Mouse (Mus musculus) megakaryocyte, adult 5-6 weeks (primary cell): ENCODE results near the gene Gm904. TPM values are rescaled to one million over a fixed set of nuclear protein-coding genes. Genes with fewer than 3 reads are reported as not detected.
"Not testable (repeated sequence)": the region's sequence is repeated elsewhere in the genome, so short reads cannot be mapped to it uniquely, and the experiment has no call there.

Source experiments
- ATAC-seq: 2 replicates; pipeline ENCODE4 v1.8.0; 2016; ENCODE audit warnings: mild to moderate bottlenecking, inconsistent platforms; ENCODE audit not compliant: poor library complexity, severe bottlenecking
- total RNA-seq, 2 experiments: library from RNA; stranded (forward) in 1 of 2; stranded (reverse) in 1 of 2; fragments of 153-499, 151-499 nt in 1 of 2; fragments of 221-1000, 200-1000 nt in 1 of 2; gene quantifications; 2 replicates each; pipeline versions ENCODE4 v1.2.3 to v1.2.4; 2015 to 2017

Gene Gm904
- not detected in 2 replicates for total RNA-seq (2015)
- not detected in 2 replicates for total RNA-seq (2017)

- not testable (repeated sequence) for ATAC-seq
These were observed at the start of gene Gm904 for GRCm38 (mm10) chr13:50642928-50643327. Gm904 (plus strand) TSS chr13:50643228.

GRCm38 (mm10) chr13:50648771-50649170, 5.7 kb downstream of the Gm904 start:
- ATAC-seq, result not testable (repeated sequence)

Other genes starting within 250 kb of the Gm904 start
- gene Fbxw17, start 225.4 kb upstream of the Gm904 start, total RNA-seq (2015), result 15.3 and 15.9 TPM in 2 replicates
- 12.6 and 16.3 TPM in 2 replicates for gene Fbxw17, start 225.4 kb upstream of the Gm904 start, total RNA-seq (2017)
- gene Gm47429, start 199.3 kb upstream of the Gm904 start, total RNA-seq (2015), result not detected in 2 replicates
- not detected in 2 replicates for gene Gm47429, start 199.3 kb upstream of the Gm904 start, total RNA-seq (2017)
- not detected in 2 replicates for gene Nutm2, start 175.9 kb upstream of the Gm904 start, total RNA-seq (2015)
- not detected in 2 replicates for gene Nutm2, start 175.9 kb upstream of the Gm904 start, total RNA-seq (2017)
- gene Gm8765, start 55.1 kb downstream of the Gm904 start, total RNA-seq (2015), result not detected in 2 replicates
- gene Gm8765, start 55.1 kb downstream of the Gm904 start, total RNA-seq (2017), result not detected in 2 replicates